Mouse (Mus musculus): ENCODE results near the gene Ppm1g.

The Ppm1g gene

DNA sequence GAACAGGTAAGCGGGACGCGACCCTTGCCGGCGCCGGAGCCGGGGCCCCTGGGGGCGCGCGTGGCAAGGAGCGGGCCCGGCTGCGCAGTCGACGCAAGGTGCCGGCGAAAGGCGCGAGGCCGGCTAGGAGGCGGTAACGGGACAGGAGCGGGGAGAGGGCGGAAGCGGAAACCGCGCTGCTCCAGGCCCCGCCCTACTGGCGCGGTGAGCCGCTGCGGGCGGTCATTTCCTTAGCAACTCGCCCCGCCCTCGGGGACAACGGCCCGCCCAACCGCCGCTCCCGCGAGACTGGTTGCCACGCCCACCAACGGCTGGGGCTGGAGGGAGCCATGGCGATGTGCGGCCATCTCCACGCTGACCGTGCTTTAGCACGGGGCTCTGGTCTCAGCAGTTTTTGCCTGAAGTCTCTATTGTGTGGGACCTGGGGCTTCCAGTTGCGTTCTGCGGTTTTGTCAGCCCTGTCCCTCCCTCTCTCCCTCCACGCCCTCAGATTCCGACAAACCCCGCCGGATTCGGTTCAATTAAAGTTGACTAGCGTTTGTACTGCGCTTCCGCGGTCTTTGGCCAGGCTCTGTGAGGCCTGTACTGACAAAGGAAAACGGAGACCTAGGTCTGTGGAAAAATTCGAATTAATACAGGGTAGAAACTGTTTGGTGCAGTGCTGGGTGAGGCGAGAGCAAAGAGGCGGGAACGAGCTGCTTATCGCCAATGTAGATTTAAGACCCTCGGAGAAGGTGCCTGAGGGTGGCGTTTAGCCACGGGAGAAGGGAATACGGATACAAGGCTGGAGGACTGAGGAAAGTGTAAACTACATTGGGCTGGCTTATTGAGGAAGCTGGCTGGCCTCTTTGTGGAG, at the start of gene Ppm1g:
Gene Ppm1g, minus strand, starts transcription at position 240 of the 856 bp plus-strand sequence.
- in situ Hi-C loops (cut with MboI): no loop called here

DNA sequence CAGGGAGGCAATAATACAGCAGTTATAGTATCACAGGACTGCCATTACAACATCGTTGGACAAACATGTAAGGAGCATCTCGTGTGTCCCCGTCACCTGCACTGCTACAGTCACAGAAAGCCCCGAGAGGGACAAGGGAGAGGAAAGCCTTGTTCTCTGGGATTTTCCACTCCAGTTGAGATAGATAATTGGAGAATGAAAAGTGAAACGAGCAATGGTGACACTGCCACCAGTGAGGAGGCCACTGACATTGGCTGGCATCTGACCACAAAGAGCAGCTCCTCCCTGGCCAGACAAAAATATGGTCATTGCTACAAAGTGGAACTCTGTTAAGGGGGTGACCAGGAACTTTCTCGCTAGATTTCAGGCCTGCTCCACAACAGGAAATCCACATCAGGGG, 47.2 kb upstream of the Ppm1g start:
- in situ Hi-C loops (cut with MboI): no loop called here

DNA sequence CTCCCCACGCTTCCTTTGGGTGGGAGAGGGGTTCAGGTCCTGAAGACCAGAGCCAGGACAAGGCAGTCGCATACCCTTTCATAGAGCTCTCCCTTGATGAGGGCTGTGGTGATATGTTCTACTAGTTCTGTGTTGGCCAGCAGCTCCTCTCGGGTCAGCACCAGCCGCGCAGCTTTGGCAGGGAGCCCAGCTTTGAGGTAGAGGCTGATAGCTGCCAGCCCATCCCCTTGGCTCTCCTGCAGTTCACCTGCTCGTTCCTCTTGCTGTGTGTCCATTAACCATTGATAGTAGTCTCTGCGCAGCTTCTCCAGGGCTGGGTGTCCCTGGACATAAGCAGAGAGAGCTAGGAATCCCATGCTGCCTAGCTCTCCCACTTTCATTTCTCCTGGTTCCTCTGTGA, 45.6 kb upstream of the Ppm1g start:
- in situ Hi-C loops (cut with MboI): no loop called here

DNA sequence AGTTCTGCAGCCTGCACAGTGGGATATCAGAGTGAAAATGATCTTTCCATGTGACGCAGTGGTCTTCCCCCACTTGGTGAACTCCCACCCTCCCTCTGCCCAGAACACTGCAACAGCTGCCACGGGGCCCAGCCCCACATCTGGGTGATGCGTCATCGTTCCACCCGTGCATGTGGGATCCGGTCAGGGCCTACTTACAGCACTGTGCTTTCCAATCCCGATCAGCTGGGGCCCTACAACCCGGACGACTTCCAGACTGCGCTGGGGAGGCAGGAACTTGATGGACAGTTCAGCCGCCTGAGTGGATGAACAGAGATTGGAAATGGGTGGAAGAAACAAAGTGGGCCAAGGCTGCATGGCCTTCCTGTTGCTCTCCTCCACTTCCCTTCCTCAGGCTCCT, 37.1 kb upstream of the Ppm1g start:
- in situ Hi-C loops (cut with MboI): no loop called here

DNA sequence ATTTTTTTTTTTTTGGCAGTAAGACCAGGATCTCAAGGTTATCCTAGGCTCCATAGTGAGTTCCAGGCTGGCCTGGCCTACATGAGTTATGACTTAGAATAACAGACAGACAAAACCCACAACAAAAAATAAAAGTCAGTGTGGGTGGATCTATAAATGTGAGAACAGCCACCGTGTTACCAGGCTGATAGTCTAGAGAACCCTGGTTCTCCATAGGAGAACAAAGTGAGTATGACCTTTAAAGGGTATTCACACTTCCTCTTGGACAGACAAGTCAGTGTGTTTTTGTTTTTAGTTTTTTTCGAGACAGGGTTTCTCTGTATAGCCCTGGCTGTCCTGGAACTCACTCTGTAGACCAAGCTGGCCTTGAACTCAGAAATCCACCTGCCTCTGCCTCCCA, 35.5 kb upstream of the Ppm1g start:
- in situ Hi-C loops (cut with MboI): no loop called here

DNA sequence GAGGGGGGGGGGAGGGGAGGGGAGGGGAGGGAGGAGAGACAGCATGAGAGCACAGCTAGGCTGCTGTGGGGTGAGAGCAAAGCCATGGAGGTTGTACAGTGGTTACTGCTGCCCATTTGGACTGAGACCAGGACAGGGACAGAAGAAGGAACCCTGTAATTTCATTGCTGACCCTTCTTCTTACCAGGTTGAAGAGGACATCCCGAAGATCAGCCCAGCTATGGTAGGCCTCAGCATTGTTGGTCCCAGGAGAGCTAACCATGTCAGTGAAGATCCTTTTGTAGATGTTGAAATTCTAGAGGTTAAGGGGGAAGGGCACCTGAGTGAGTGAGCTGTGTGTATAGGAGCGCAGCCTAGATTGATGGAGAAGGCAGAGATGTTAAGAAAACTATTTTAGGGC, 34.9 kb upstream of the Ppm1g start:
- in situ Hi-C loops (cut with MboI): no loop called here

DNA sequence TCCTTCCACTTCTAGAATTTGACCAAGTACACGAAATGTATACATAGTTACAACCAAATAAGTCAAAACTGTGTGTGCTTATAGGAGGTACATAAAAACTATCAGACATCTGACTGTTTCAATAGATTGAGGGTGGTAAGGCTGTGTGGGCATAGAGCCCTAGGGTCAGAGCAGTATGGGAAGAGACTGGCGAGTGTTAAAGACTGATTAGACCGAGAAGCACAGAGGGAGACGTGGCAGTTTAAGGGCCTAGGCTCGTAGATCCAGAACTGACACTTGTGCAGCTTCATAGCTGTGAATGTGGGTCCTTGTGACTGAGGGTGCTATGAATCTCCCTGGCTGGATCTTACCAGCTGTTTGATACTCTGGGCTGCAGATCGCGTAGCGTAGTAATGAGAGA, 34.4 kb upstream of the Ppm1g start:
- in situ Hi-C loops (cut with MboI): no loop called here

DNA sequence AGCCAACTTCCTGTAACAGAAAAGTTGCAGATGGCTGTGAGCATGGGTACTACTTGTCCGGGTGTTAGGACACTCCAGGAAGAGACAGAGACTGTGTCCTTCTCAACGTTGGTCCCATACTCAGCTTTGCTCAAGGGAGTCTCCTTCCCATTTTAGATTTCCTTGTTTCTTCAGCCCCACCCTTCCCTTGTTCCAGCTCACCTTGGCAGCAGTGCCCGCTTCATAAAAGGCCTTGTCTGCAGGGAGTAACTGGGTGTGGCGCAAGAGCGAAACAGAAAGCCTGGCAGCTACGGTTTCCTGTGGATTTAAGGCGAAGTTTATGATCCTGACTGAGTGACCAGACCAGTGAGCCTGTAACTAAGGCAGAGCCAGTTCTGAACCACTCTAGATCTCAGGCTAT, 34.0 kb upstream of the Ppm1g start:
- in situ Hi-C loops (cut with MboI): no loop called here

DNA sequence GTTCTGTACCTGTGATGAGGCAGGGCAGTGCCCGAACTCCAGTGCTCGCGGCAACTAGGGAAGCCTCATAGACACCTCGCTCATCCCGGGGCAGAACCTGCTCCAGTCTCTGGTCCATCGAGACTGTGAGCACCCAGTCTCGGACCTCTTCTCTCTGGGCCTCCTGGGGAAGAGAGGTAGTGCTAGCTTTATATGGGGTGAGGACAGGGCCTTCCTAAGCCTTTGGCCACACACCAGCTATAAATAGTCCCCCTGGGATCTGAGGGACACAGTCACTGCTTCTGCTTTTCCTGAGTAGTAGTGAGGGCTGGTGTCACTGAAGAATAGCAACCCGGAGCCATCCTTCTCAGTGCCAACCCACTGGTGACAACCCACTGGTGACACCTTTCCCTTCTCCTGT, 33.3 kb upstream of the Ppm1g start:
- in situ Hi-C loops (cut with MboI): no loop called here

DNA sequence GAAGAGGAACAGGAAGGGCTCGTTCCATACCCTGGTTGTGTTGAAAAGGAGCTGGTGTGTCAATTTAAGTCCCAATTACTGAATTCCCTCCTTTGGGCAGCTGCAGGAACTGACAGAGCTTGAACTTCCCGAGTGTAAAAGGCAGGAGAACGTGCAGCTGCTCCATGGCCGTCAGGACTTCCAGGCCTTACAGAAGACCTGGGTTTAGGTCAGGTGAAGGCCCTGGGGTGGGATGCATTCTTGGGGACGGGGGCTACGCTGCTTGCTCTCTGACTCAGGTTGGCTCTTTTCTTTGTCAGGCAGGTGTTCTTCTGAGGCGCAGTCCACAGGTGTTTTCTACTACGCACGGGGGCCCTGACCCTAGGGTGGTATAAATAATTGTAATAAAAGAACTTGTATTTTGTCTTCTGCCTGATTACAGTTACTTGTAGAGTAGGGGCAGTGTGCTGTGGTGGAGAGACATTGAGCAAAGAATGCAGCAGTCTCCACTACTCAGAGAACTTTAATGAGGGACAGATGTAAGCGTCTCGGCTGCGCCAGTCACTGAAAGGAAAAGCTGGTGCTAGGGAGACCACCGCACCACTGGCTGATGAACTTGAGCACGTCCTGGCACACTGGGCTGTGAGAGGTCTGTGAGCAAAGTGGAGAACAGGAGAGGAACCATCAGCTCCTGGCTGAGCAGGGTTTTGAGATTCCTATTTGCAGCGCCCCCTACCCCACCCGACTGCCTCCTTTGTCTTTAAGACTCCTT, 32.5 kb upstream of the Ppm1g start:
- in situ Hi-C loops (cut with MboI): no loop called here

DNA sequence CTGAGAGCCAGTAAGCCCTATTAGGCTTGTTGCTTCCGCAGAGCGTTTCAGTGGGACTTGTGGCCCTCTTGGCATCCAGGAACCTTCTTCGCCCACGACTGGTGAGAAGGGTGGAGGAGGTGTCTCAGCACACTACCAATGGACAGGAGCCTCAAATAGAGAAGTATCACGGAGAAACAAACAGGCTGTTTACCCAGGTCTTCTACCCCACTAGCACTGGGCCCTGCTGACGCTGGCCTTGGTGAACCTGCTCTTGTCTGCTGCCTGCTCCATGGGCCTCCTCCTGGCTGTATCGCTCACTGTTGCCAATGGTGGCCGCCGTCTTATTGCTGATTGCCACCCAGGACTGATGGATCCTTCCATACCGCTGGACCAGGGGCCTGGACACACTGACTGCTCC, 31.7 kb upstream of the Ppm1g start:
- in situ Hi-C loops (cut with MboI): no loop called here

DNA sequence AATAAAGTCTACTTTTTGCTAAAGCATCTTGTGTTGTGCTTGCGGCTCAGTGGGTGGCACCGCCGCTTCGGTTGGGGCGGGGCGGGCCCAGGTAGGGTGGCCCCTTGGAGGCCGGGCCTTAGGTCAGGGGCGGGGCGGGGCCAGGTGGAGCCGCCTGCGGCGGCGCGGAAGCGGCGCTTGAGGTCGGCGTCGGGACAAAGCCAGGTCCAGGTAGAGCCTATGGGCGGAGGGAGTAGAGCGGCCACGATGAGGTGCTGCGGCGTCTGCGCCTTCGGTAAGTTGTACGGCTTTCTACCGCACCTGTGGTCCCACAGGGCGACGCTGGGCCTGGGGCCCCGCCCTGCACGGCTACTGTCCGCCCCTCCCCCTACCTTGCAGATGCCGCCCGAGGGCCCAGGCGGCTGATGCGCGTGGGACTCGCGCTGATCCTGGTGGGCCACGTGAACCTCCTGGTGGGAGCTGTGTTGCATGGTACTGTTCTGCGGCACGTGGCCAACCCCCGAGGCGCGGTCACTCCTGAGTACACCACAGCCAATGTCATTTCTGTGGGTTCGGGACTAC, 31.1 kb upstream of the Ppm1g start, which contains the start of gene Krtcap3:
Gene Krtcap3, plus strand, starts transcription at position 151 of the 561 bp plus-strand sequence.
- in situ Hi-C loops (cut with MboI): no loop called here

DNA sequence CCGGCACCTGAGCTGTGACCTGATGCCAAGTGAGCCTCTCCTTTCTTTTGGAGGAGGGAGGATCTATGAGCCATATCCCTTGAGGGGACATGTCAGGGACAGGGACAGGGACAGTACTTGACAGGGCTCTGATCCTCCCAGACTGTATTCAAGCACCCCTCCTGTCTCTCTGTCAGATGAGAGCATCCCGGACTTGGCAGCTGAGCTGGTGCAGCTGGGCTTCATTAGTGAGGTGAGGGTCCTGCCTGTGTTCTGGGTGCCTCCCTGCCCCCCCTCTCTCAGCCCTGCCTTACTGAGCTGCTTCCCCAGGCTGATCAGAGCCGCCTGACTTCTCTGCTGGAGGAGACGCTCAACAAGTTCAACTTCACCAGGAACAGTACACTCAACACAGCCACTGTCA, 30.2 kb upstream of the Ppm1g start:
- in situ Hi-C loops (cut with MboI): no loop called here

DNA sequence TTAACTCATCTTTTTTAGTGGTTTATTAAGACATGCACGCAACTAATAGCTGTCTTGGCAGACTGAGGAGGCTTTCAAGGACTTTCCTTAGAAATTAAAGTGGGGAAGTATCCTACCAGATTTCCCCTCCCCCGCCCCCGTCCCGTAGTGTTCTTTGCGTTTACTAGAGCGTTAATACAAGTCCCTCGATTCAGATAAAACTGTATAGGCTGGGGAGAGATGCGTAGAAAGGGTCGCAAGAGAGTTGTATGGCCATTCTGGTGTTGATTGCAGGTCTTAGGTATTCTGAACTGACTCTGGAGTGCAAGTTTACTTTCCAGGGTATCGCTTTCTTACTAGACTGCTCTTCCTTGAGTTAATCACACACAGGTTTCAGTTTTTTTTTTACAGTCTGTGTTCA, 21.7 kb upstream of the Ppm1g start:
- in situ Hi-C loops (cut with MboI): no loop called here

DNA sequence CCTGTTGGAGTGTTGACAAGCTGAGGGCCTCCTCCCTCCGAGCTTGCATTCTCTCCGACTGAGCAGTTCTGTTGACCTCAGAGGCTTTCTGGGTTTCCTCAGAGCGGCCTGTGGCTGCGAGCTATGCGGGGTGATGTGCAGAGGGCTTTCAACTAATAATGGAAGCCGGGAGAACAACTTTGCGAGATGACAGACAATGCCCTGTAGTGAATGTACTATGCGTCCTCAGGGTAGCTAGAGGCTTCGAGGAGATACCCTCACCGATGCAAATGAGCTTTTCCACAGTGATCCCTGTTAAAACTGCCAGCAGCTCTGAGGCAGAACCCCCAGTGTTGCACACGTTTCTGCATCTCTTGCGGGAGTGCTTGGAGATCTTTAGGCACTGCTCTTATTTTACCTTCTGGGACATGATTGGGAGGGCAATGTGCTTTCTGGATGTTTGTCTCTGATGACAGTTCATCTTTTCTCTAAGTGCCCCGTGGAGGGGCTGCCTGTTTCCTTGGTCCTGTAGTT, 21.1 kb upstream of the Ppm1g start:
- in situ Hi-C loops (cut with MboI): no loop called here

DNA sequence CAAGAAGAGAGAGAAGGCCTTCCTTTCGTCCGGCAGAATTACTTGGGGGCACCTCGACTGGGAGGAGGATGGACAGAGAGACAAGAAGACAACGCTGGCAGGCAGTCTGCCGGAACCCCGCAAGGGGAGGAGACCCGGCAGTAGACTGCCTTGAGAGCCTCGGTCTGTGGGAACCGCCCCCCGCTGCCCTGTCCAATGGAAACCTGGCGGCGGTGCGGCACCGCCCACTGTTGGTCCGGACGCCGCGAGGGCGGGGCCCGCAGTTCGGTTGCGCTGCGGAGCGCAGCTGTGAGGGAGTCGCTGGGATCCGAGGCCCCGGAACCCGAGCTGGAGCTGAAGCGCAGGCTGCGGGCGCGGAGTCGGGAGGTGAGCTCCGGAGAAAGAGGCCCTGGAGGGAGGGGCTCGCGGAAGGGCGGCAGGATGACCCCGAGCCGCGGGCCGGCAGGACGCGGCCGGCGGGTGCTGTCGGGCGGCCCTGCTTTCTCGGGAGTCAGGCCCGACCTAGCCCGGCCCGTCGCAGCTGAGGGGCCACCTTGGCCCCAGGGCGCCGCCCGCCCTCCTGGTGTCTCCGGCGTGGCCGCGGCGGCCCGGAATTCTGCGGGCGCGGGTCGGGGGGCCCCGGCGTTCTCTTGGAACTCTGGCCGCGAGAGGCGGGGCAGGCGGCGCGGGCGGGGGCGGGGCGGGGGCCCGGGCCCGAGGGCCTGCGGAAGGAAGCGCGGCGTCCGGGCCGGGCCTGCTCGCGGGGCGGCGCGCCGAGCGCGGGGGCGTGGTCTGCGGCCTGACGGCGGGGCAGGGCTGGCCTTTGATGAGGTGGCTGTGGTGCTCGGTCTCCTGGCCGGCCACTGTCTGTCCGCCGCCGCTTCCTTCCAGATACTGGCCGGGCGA, 20.4 kb upstream of the Ppm1g start, which contains the start of the genes Nrbp1 and Gm9970:
Gene Nrbp1, plus strand, starts transcription at position 228 of the 885 bp plus-strand sequence.
Gene Gm9970, minus strand, starts transcription at position 596 of the 885 bp plus-strand sequence.
- in situ Hi-C loops (cut with MboI): no loop called here

DNA sequence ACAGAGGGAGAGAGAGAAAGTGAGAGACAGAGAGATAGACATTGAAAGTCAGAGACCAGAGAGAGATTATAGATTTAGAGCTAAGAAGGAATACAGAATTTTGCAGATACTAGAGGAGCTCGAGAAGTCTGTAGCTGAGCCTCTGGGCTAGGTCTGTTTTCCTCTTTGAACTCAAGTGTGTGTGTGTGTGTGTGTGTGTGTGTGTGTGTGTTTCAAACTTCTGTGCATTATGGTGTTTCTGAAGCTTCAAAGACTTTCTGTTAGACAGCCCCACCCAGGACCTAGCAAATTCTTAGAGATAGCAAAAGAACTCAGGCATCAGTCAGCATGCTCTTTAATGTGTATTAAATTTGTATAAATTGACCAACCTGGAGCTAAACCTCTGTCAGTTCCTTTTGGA, 6.2 kb upstream of the Ppm1g start:
- in situ Hi-C loops (cut with MboI): no loop called here

DNA sequence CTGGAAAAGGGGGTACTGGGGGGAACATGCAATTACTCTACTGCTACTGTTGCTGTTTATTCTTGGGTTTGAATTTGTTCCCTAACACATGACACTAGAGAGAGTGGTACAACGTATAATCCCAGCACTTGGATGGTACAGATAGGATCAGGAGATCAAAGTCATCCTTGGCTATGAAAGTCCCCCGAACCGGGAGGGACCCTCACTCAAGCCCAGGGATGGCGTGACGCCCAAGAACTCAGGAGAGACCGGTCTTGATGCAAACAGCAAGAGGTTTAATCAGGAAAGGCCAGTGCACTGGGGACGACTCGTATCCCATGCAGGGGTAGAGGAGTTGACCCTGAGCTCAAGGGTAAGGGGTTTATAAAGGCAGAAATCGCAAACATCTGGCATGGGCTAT, 2.2 kb upstream of the Ppm1g start:
- in situ Hi-C loops (cut with MboI): no loop called here

DNA sequence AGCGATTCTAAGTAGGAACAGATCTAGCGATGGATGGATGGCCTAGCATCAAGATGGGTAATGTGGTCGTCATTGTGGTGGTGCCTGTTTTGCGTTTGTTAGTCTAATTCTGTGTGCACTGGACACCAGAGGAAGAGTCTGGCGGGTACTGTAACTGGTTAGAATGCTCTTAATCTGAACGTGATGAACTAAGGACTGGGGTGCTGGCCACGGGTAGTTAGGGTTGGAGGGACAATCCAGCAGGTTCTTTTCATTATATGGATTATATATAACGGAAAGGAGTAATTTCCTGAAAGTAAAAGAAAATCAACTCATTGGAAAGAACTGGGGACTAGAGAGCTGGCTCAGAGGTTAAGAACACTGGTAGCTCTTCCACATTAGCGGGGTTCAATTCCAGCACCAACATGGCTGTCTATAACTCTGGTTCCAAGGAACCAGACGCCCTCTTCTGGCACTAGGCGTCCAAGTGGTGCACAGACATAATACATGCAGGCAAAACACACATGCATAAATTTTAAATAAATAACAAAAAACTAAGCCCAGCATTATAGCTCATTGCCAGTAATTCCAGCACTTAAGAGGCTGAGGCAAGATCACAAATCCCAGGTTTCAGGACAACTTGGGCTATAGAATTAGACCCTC, 938 bp upstream of the Ppm1g start:
- in situ Hi-C loops (cut with MboI): no loop called here

DNA sequence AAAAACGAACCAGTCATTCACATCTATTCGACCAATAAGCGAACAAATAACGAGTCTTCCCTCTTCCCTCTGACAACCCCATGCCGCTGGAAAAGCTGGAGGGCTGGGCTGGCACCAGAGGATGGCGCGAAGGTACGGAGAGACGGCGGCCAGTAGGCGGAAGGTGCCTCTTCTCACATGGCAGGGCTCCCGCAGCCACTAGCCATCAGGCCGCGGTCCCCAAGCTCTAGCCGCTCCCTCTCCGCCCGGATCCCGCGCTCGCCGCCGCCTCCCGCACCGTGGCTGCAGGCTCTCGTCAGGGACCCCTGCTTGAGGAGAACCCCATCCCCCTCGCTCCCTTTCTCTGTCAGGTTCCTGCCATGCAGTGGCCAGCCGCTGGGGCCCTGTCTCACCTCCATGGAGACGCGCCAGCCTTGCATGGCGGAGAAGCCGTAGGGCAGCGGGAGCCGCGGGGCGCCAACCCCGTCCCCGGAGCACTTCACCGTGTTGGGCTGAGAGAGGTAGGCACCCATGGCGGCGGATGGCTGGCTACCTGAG, 508 bp downstream of the Ppm1g start:
- in situ Hi-C loops (cut with MboI): no loop called here

DNA sequence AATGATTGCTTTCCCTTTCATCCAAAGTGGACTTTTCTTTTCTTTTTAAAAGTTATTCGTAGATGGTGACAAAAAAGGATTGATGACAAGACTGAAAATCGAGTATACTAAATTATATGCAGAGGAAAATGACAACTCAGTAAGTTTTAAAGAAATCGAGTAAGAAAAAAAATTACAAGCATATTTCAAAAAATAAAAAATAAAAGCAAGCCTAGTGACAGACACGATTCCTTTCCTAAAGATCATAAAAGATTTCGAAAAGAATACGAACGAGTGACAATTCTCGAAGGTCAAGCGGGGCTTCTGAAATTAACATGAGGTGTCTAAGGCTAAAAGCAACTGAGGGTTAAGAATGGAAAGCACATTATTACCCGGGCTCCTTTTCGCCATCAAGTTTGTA, 1.0 kb downstream of the Ppm1g start:
- in situ Hi-C loops (cut with MboI): no loop called here
